Mouse (Mus musculus) stomach, postnatal 0 days (tissue): ENCODE results near the gene Kcnn3.

Source experiments
- CTCF ChIP-seq: IDR thresholded peaks from 2 replicates; pipeline ENCODE4 v1.5.1; 2016; ENCODE audit warnings: antibody characterized with exemption, low read depth, mild to moderate bottlenecking, moderate library complexity
- EP300 ChIP-seq: optimal IDR thresholded peaks from 2 replicates; pipeline ENCODE3; 2016; ENCODE audit warnings: antibody characterized with exemption

DNA sequence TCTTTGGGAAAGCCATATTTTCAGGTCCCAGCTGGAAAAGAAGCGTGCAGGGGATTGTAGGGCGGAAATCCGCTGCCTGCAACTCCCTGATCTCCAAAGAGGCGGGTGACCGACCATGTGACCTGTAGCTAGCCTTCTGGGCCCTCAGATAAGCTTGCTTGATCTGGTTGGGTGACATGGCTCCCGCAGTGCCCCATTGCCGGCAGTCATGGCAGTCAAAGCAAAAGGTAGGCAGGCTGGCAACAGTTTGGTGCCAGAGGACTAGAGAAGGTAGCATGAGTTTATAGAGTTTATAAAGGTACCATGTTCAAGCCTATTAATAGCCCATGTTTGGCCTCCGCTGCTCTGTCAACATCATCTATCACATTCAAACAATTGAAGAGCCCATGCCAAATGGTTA lies 33.5 kb downstream of the Kcnn3 start:
- TF ChIP-seq CTCF (no peak), EP300 (no peak)
